Mouse (Mus musculus) liver, embryonic 11.5 days (tissue): ENCODE results near the gene Gm28051. TPM values are rescaled to one million over a fixed set of nuclear protein-coding genes. Genes with fewer than 3 reads are reported as not detected.
A peak's percentile ranks its signal among the peaks of the same experiment; 100 is the strongest.

Experiments
- ATAC-seq: fragments of 200-750 bp; cut with Nextera tagmentation; replicated peaks from 2 replicates; pipeline ENCODE4 v1.8.0; 2017; ENCODE audit warnings: moderate number of reproducible peaks, mild to moderate bottlenecking, moderate TSS enrichment, moderate library complexity; ENCODE audit not compliant: low FRiP score
- DNase-seq: peaks from one replicate; pipeline ENCODE4 v3.0.0-alpha.2; 2017; ENCODE audit warnings: low spot score
- H3K27ac ChIP-seq: fragments of 300-500 bp; sonication (generic); 2 replicates; pipeline ENCODE4 v1.5.1; 2014; ENCODE audit warnings: mild to moderate bottlenecking, low read depth, low read length, control low read depth
- H3K27me3 ChIP-seq: fragments of 300-500 bp; sonication (generic); replicated peaks from 2 replicates; pipeline ENCODE4 v1.6.1; 2014; ENCODE audit warnings: low read length, mixed read lengths; ENCODE audit not compliant: control insufficient read depth, insufficient read depth
- H3K36me3 ChIP-seq: fragments of 300-500 bp; sonication (generic); 2 replicates; pipeline ENCODE4 v1.6.1; 2014; ENCODE audit warnings: mild to moderate bottlenecking, low read length, moderate library complexity, mixed read lengths; ENCODE audit not compliant: control insufficient read depth, insufficient read depth
- H3K4me1 ChIP-seq: fragments of 300-500 bp; sonication (generic); replicated peaks from 2 replicates; pipeline ENCODE4 v1.6.1; 2014; ENCODE audit warnings: low read length, mixed read lengths; ENCODE audit not compliant: control insufficient read depth, insufficient read depth
- H3K4me2 ChIP-seq: fragments of 300-500 bp; sonication (generic); 2 replicates; pipeline ENCODE4 v1.6.1; 2014; ENCODE audit warnings: mild to moderate bottlenecking, control low read depth, moderate library complexity
- H3K4me3 ChIP-seq: fragments of 300-500 bp; sonication (generic); 2 replicates; pipeline ENCODE4 v1.5.1; 2014; ENCODE audit warnings: low read depth, low read length, control low read depth
- H3K9ac ChIP-seq: fragments of 300-500 bp; sonication (generic); 2 replicates; pipeline ENCODE4 v1.6.1; 2014; ENCODE audit warnings: low read depth, low read length, control low read depth
- H3K9me3 ChIP-seq: fragments of 300-500 bp; sonication (generic); 2 replicates; pipeline ENCODE4 v1.6.1; 2016; ENCODE audit warnings: low read length, inconsistent platforms, mixed read lengths; ENCODE audit not compliant: control insufficient read depth
- WGBS: fragments of 180-500 bp; shearing (Covaris S2); extraction: QIAGEN DNeasy Blood & Tissue Kit; methylation state at CpG from one replicate; pipeline ENCODE4 v1.1.7; 2014; 5-methylcytosine and 5-hydroxymethylcytosine counted together
- polyA plus RNA-seq: library from polyadenylated mRNA; unstranded; fragments of >200 nt; fragmentation: Nextera tagmentation; extraction: Ambion mirVana; gene quantifications from 2 replicates; pipeline ENCODE4 v1.2.1, GENCODE M21; 2014

Gene Gm28051
- polyA plus RNA-seq, 1 experiment from 2014 or later = not detected

DNA sequence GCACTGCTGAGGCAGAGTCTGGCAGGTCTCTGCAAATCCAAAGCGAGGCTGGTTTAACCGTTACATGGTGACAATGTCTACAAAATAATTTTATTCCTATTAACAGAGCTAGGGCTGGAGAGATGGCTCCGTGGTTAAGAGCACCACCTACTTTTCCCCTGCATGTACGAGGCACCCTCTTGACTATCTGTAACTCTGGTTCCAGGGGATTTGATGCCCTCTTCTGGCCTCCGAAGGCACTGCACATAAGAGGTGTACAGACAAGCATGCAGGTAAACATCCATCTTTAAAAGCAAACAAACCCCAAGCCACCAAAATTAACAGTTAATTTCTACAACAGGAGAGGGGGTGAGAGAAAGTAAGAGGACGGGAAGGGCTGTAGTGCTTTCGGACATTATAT is 1.3 kb downstream of the Gm28051 start:
- Histone ChIP-seq H3K4me2 (peak overlapping the region; percentile 74), H3K27ac (no peak overlapping the region), H3K4me1 (peaks cover 2% of the 10 kb centered on the region; the same call in 1 of the 2 replicates), H3K9me3 (no peaks in the 10 kb centered on the region), H3K36me3 (no peaks in the 10 kb centered on the region; the same call in 1 of the 2 replicates), H3K9ac (peak overlapping the region; percentile 66), H3K4me3 (peak overlapping the region; percentile 84), H3K27me3 (no peaks in the 10 kb centered on the region)
- no peak for ATAC-seq
- WGBS = 70% methylated on average over 7 of the region's 7 CpGs
- DNase-seq = peak; percentile 44

DNA sequence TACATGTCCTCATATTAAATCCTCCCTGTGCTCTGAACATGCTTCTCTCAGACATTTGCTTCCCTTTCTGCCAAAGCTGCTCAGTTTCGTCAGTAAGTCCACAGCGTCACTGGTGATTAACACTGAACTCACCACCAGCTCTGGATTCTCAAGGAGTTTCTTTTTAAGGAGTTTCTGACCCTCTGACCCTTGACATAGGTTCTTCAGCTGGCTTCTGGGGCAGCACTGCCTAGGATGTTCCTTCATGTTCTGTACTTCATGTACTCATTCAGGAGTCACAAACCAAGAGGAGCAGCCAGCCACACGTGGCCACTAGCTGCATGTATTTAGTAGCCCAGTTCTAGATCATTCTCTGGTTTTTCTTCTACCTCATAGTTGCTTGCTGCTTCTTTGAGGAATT is 9.3 kb downstream of the Gm28051 start:
- Histone ChIP-seq H3K9me3 (no peaks in the 10 kb centered on the region), H3K36me3 (0 out of 2 replicates have a peak, but pooled peaks cover 6% of the 10 kb centered on the region), H3K4me2 (no peak overlapping the region), H3K4me3 (no peak overlapping the region), H3K27me3 (no peaks in the 10 kb centered on the region), H3K4me1 (peaks cover 9% of the 10 kb centered on the region), H3K9ac (no peak overlapping the region), H3K27ac (no peak overlapping the region)
- no peak for DNase-seq
- ATAC-seq = no peak
- 79% methylated on average over 3 of the region's 3 CpGs for WGBS

- H3K27ac ChIP-seq = peak overlapping the region; percentile 89
- H3K4me3 ChIP-seq = peak overlapping the region; percentile 80
- DNase-seq = no peak
- H3K4me1 ChIP-seq = peaks cover 18% of the 10 kb centered on the region
- H3K9ac ChIP-seq = peak overlapping the region; percentile 86; the same call in 1 of the 2 replicates
- peak overlapping the region; percentile 86 for H3K4me2 ChIP-seq
- no peak for ATAC-seq
- 39% methylated on average over 6 of the region's 6 CpGs for WGBS
- no peaks in the 10 kb centered on the region for H3K9me3 ChIP-seq
- no peaks in the 10 kb centered on the region for H3K27me3 ChIP-seq
- 0 out of 2 replicates have a peak, but pooled peaks cover 6% of the 10 kb centered on the region for H3K36me3 ChIP-seq
Measured at GRCm38 (mm10) chr12:102744839-102745238, 12.7 kb downstream of the Gm28051 start.

DNA sequence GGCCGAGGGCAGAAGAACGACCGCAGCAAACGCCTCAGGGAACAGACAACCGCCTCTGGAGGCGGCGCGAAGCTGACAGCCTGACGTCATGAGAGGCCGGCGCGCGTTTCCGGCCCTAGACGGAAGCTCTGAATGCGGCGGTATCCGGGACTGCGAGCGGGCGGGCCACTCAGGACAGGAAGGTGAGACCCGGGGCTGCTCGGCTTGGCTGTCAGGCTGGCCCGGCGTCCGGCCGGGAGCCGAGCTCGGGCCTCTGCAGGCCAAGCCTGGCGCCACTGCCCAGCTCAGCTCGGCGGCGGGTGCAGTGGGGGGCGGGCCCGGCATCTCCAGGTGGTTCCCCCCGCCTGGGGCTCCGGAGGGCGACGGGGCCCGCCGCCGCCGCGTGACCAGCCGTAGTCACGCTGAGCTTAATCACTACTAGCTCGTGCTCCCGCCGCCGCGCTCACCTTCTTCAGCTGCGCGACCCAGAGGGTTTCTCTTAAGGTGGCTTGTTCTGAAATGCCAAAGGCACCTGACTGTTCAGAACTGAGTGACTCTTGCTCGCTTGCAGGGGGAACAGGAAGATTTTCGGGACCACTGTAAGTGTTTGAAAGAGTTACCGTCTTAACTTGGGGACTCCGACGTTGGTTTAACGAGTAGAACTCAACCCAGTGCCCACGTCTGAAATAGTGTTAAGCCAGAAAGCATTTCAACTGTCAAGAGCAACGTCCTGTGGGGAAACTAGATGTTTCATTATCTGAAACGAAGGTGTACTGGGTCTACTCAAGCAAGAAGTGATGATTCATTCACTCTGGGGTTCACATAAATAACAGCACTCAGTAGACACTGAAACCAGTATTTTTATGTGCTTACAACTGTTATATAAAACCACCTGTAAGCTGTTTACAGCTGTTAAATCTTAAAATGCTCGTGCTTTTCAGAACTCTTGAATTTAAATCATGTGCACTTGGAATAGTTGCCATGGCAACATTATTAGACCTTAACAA is 13.7 kb downstream of the Gm28051 start, which contains the start of the genes Moap1 and Tmem251:
Gene Moap1, minus strand, starts transcription at position 73 of the 986 bp plus-strand sequence.
Gene Tmem251, plus strand, starts transcription at position 174 of the 986 bp plus-strand sequence.
- Histone ChIP-seq H3K27me3 (no peaks in the 10 kb centered on the region), H3K9me3 (no peaks in the 10 kb centered on the region), H3K36me3 (0 out of 2 replicates have a peak, but pooled peaks cover 6% of the 10 kb centered on the region), H3K9ac (peak within 1 kb of the TSS; percentile 86), H3K27ac (peak within 1 kb of the TSS; percentile 89), H3K4me1 (peaks cover 18% of the 10 kb centered on the region), H3K4me3 (peak within 1 kb of the TSS; percentile 80), H3K4me2 (peak within 1 kb of the TSS; percentile 86)
- DNase-seq = peak; percentile 90
- ATAC-seq = peak; percentile 96
- under 1% methylated on average over 59 of the region's 63 CpGs for WGBS

- Histone ChIP-seq H3K36me3 (0 out of 2 replicates have a peak, but pooled peaks cover 2% of the 10 kb centered on the region), H3K9ac (peak overlapping the region; percentile 86), H3K4me3 (peak overlapping the region; percentile 80), H3K4me2 (peak overlapping the region; percentile 86), H3K27ac (peak overlapping the region; percentile 89; the same call in 1 of the 2 replicates), H3K4me1 (peaks cover 18% of the 10 kb centered on the region), H3K9me3 (no peaks in the 10 kb centered on the region), H3K27me3 (no peaks in the 10 kb centered on the region)
- 2% methylated on average over 33 of the region's 33 CpGs for WGBS
- DNase-seq (no peak), ATAC-seq (peak; percentile 41)
Measured at GRCm38 (mm10) chr12:102743036-102743588, 14.5 kb downstream of the Gm28051 start.

DNA sequence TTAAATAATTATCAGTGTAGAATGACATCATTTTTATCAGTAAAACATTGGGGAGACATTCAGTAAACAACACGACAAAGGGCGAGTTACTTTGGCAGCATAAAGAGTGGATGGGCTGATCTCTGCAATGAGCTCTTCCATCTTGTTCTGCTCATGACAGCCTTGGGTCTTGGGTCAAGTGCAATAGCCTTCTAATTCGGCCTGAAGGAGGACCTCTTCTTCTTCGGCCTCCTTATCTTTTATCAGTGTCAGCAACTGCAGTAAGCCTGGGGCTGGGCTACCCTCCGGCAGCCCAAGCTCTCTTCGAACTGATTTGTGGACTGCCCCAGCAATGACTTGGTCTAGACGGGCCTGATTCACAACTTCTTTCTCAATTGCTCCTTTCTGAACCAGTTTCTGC is 15.5 kb downstream of the Gm28051 start:
- no peak overlapping the region for H3K4me3 ChIP-seq
- H3K4me1 ChIP-seq = peaks cover 18% of the 10 kb centered on the region
- H3K27ac ChIP-seq = no peak overlapping the region
- peak overlapping the region; percentile 86; the same call in 1 of the 2 replicates for H3K4me2 ChIP-seq
- no peaks in the 10 kb centered on the region for H3K36me3 ChIP-seq
- ATAC-seq = no peak
- no peak for DNase-seq
- H3K9me3 ChIP-seq = no peaks in the 10 kb centered on the region
- H3K9ac ChIP-seq = no peak overlapping the region
- H3K27me3 ChIP-seq = no peaks in the 10 kb centered on the region
- WGBS = 62% methylated on average over 7 of the region's 7 CpGs

DNA sequence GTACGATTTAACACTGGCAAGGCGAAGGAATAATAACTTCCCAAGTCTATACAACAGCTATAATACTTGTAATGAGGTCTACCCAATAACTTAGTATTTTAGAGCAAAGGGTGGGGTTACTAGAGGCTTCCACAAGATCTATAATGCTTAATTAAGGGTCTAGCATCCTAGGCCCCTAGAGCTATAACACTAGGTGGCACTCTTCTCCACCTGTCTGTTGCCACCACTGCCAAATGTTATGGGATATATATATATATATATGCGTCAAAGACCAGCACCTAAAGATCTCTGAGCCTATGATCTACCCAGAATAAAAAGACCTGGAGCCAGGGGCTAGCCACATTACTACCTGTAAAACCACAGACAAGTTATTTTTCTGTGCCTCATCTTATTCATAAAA is 17.3 kb downstream of the Gm28051 start:
- DNase-seq = no peak
- H3K4me2 ChIP-seq = no peak overlapping the region
- H3K27me3 ChIP-seq = no peaks in the 10 kb centered on the region
- H3K4me1 ChIP-seq = peaks cover 16% of the 10 kb centered on the region
- no peaks in the 10 kb centered on the region for H3K9me3 ChIP-seq
- WGBS = 62% methylated on average over 3 of the region's 3 CpGs
- no peaks in the 10 kb centered on the region for H3K36me3 ChIP-seq
- no peak overlapping the region for H3K27ac ChIP-seq
- no peak overlapping the region for H3K9ac ChIP-seq
- no peak overlapping the region for H3K4me3 ChIP-seq
- ATAC-seq = no peak

DNA sequence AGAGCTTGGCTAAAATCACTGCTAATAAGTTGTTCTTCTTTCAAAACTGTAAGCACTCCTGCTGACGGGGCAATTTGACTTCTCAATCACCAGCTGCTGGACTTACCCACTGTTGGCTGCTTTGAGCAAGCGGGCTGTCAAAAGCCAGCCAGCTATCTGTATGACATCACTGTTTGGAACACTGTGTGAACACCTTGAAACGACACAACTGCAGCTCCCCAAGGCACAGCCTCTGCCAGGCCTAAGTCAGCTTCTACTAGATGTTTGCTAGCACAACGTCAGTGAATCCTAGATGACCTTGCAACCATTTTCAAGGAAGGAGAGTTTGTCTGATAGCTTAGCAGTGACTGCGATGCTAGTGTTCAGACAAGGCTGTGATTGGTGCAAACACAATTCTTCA is 18.5 kb downstream of the Gm28051 start:
- no peaks in the 10 kb centered on the region for H3K27me3 ChIP-seq
- DNase-seq (no peak), ATAC-seq (no peak)
- peaks cover 10% of the 10 kb centered on the region for H3K4me1 ChIP-seq
- H3K36me3 ChIP-seq = no peaks in the 10 kb centered on the region
- no peak overlapping the region for H3K4me3 ChIP-seq
- no peaks in the 10 kb centered on the region for H3K9me3 ChIP-seq
- H3K9ac ChIP-seq = no peak overlapping the region
- H3K27ac ChIP-seq = no peak overlapping the region
- WGBS = 81% methylated on average over 5 of the region's 5 CpGs
- H3K4me2 ChIP-seq = no peak overlapping the region
